Mouse (Mus musculus) stomach, postnatal 0 days (tissue): ENCODE data around the gene Fgfbp1.

Experiments
- CTCF ChIP-seq: IDR thresholded peaks from 2 replicates; pipeline ENCODE4 v1.5.1; 2016; ENCODE audit warnings: antibody characterized with exemption, low read depth, mild to moderate bottlenecking, moderate library complexity
- EP300 ChIP-seq: optimal IDR thresholded peaks from 2 replicates; pipeline ENCODE3; 2016; ENCODE audit warnings: antibody characterized with exemption

GRCm38 (mm10) chr5:43976821-43977561 lies 4.6 kb downstream of the Fgfbp1 start:
- TF ChIP-seq CTCF, result no peak
- TF ChIP-seq EP300, result no peak
